Mouse (Mus musculus) midbrain, embryonic 12.5 days (tissue): ENCODE results near the gene Rasl11b. TPM values are rescaled to one million over a fixed set of nuclear protein-coding genes. Genes with fewer than 3 reads are reported as not detected.
A peak's percentile ranks its signal among the peaks of the same experiment; 100 is the strongest.

ENCODE experiments used
- ATAC-seq: fragments of 200-750 bp; cut with Nextera tagmentation; 2 replicates; pipeline ENCODE4 v1.8.0; 2017; ENCODE audit warnings: low read depth, moderate TSS enrichment, moderate library complexity; ENCODE audit not compliant: low FRiP score
- H3K27ac ChIP-seq: fragments of 300-500 bp; sonication (generic); replicated peaks from 2 replicates; pipeline ENCODE4 v1.5.1; 2016; ENCODE audit warnings: mild to moderate bottlenecking
- H3K27me3 ChIP-seq: fragments of 300-500 bp; sonication (generic); 2 replicates; pipeline ENCODE4 v1.6.1; 2016; ENCODE audit warnings: mild to moderate bottlenecking
- H3K36me3 ChIP-seq: fragments of 300-500 bp; sonication (generic); 2 replicates; pipeline ENCODE4 v1.6.1; 2016
- H3K4me1 ChIP-seq: fragments of 300-500 bp; sonication (generic); 2 replicates; pipeline ENCODE4 v1.6.1; 2016
- H3K4me2 ChIP-seq: fragments of 300-500 bp; sonication (generic); replicated peaks from 2 replicates; pipeline ENCODE4 v1.6.1; 2016; ENCODE audit warnings: mild to moderate bottlenecking, moderate library complexity
- H3K4me3 ChIP-seq: fragments of 300-500 bp; sonication (generic); 2 replicates; pipeline ENCODE4 v1.5.1; 2016; ENCODE audit warnings: mild to moderate bottlenecking
- H3K9ac ChIP-seq: fragments of 300-500 bp; sonication (generic); replicated peaks from 2 replicates; pipeline ENCODE4 v1.6.1; 2016; ENCODE audit warnings: mild to moderate bottlenecking, moderate library complexity
- H3K9me3 ChIP-seq: fragments of 300-500 bp; sonication (generic); 2 replicates; pipeline ENCODE4 v1.6.1; 2016; ENCODE audit warnings: mild to moderate bottlenecking
- WGBS: fragments of 180-500 bp; shearing (Covaris S2); methylation state at CpG from one replicate; pipeline ENCODE4 v1.1.7; 2016; 5-methylcytosine and 5-hydroxymethylcytosine counted together
- polyA plus RNA-seq: library from polyadenylated mRNA; unstranded; fragments of >200 nt; fragmentation: Nextera tagmentation; extraction: Ambion mirVana; gene quantifications from 2 replicates; pipeline ENCODE4 v1.2.1, GENCODE M21; 2016

Gene Rasl11b
- polyA plus RNA-seq, 1 experiment from 2014 or later = 31.3 TPM

GRCm38 (mm10) chr5:74215125-74215524 lies 20.0 kb downstream of the Rasl11b start:
- Histone ChIP-seq H3K36me3 (no peaks in the 10 kb centered on the region), H3K27ac (peak overlapping the region; percentile 72; the same call in 1 of the 2 replicates), H3K9me3 (no peaks in the 10 kb centered on the region), H3K9ac (no peak overlapping the region; the same call in 1 of the 2 replicates), H3K27me3 (no peaks in the 10 kb centered on the region), H3K4me3 (no peak overlapping the region), H3K4me2 (peak overlapping the region; percentile 39; the same call in 1 of the 2 replicates), H3K4me1 (peaks cover 26% of the 10 kb centered on the region)
- WGBS = 14% methylated on average over 4 of the region's 4 CpGs
- peak; percentile 60 for ATAC-seq

- no peak overlapping the region for H3K27ac ChIP-seq
- H3K36me3 ChIP-seq = no peaks in the 10 kb centered on the region
- no peaks in the 10 kb centered on the region for H3K27me3 ChIP-seq
- H3K4me3 ChIP-seq = no peak overlapping the region
- H3K4me2 ChIP-seq = no peak overlapping the region
- H3K4me1 ChIP-seq = peaks cover 22% of the 10 kb centered on the region
- WGBS = 50% methylated on average over 4 of the region's 4 CpGs
- no peak overlapping the region for H3K9ac ChIP-seq
- ATAC-seq = no peak
- no peaks in the 10 kb centered on the region for H3K9me3 ChIP-seq
These were observed 23.4 kb downstream of the Rasl11b start for GRCm38 (mm10) chr5:74218524-74218923.

GRCm38 (mm10) chr5:74222626-74223025 lies 27.5 kb downstream of the Rasl11b start:
- Histone ChIP-seq H3K9ac (no peak overlapping the region), H3K27me3 (no peaks in the 10 kb centered on the region), H3K4me3 (no peak overlapping the region), H3K27ac (no peak overlapping the region), H3K4me1 (peaks cover 3% of the 10 kb centered on the region; the same call in 1 of the 2 replicates), H3K36me3 (no peaks in the 10 kb centered on the region), H3K9me3 (no peaks in the 10 kb centered on the region), H3K4me2 (no peak overlapping the region)
- WGBS = 82% methylated on average over 4 of the region's 4 CpGs
- no peak for ATAC-seq

- H3K4me3 ChIP-seq = no peak overlapping the region
- H3K9me3 ChIP-seq = no peaks in the 10 kb centered on the region
- H3K27ac ChIP-seq = no peak overlapping the region
- no peaks in the 10 kb centered on the region for H3K27me3 ChIP-seq
- no peaks in the 10 kb centered on the region for H3K4me1 ChIP-seq
- no peaks in the 10 kb centered on the region for H3K36me3 ChIP-seq
- no peak overlapping the region for H3K4me2 ChIP-seq
- ATAC-seq = no peak
- no peak overlapping the region for H3K9ac ChIP-seq
- 95% methylated on average over 6 of the region's 6 CpGs for WGBS
These were observed 29.4 kb downstream of the Rasl11b start for GRCm38 (mm10) chr5:74224480-74224879.

GRCm38 (mm10) chr5:74226183-74226582 lies 31.1 kb downstream of the Rasl11b start:
- ATAC-seq = no peak
- 90% methylated on average over 5 of the region's 5 CpGs for WGBS
- no peaks in the 10 kb centered on the region for H3K36me3 ChIP-seq
- H3K27ac ChIP-seq = no peak overlapping the region
- no peaks in the 10 kb centered on the region for H3K9me3 ChIP-seq
- H3K9ac ChIP-seq = no peak overlapping the region
- 0 out of 2 replicates have a peak, but pooled peaks cover 7% of the 10 kb centered on the region for H3K27me3 ChIP-seq
- no peak overlapping the region for H3K4me2 ChIP-seq
- H3K4me3 ChIP-seq = no peak overlapping the region
- H3K4me1 ChIP-seq = peaks cover 5% of the 10 kb centered on the region; the same call in 1 of the 2 replicates

- Histone ChIP-seq H3K4me1 (peaks cover 5% of the 10 kb centered on the region; the same call in 1 of the 2 replicates), H3K4me2 (no peak overlapping the region), H3K9ac (no peak overlapping the region), H3K27ac (no peak overlapping the region), H3K27me3 (0 out of 2 replicates have a peak, but pooled peaks cover 7% of the 10 kb centered on the region), H3K36me3 (no peaks in the 10 kb centered on the region), H3K4me3 (no peak overlapping the region), H3K9me3 (no peaks in the 10 kb centered on the region)
- WGBS = 89% methylated on average over 6 of the region's 6 CpGs
- no peak for ATAC-seq
These were observed 32.3 kb downstream of the Rasl11b start for GRCm38 (mm10) chr5:74227352-74227751.

GRCm38 (mm10) chr5:74228938-74229337 lies 33.9 kb downstream of the Rasl11b start:
- H3K36me3 ChIP-seq = no peaks in the 10 kb centered on the region
- no peak overlapping the region for H3K9ac ChIP-seq
- H3K27ac ChIP-seq = no peak overlapping the region
- peaks cover 5% of the 10 kb centered on the region; the same call in 1 of the 2 replicates for H3K4me1 ChIP-seq
- no peak overlapping the region for H3K4me3 ChIP-seq
- 58% methylated on average over 1 of the region's 1 CpGs for WGBS
- H3K9me3 ChIP-seq = no peaks in the 10 kb centered on the region
- peaks cover 7% of the 10 kb centered on the region; the same call in 1 of the 2 replicates for H3K27me3 ChIP-seq
- no peak for ATAC-seq
- H3K4me2 ChIP-seq = no peak overlapping the region

GRCm38 (mm10) chr5:74229775-74230413 lies 34.8 kb downstream of the Rasl11b start:
- Histone ChIP-seq H3K4me1 (peaks cover 5% of the 10 kb centered on the region; the same call in 1 of the 2 replicates), H3K9me3 (no peaks in the 10 kb centered on the region), H3K4me3 (no peak overlapping the region), H3K27ac (no peak overlapping the region), H3K9ac (no peak overlapping the region), H3K36me3 (no peaks in the 10 kb centered on the region), H3K27me3 (peaks cover 7% of the 10 kb centered on the region; the same call in 1 of the 2 replicates), H3K4me2 (no peak overlapping the region)
- no peak for ATAC-seq
- WGBS = 57% methylated on average over 11 of the region's 11 CpGs

GRCm38 (mm10) chr5:74230525-74230924 lies 35.4 kb downstream of the Rasl11b start:
- Histone ChIP-seq H3K9ac (no peak overlapping the region), H3K27ac (no peak overlapping the region), H3K4me2 (no peak overlapping the region), H3K4me3 (no peak overlapping the region), H3K27me3 (peaks cover 7% of the 10 kb centered on the region; the same call in 1 of the 2 replicates), H3K36me3 (no peaks in the 10 kb centered on the region), H3K9me3 (no peaks in the 10 kb centered on the region), H3K4me1 (peaks cover 5% of the 10 kb centered on the region; the same call in 1 of the 2 replicates)
- ATAC-seq = no peak
- 33% methylated on average over 2 of the region's 2 CpGs for WGBS

- no peak for ATAC-seq
- WGBS = 94% methylated on average over 7 of the region's 7 CpGs
These were observed 38.7 kb downstream of the Rasl11b start for GRCm38 (mm10) chr5:74233808-74234207.

GRCm38 (mm10) chr5:74239369-74239768 lies 44.3 kb downstream of the Rasl11b start:
- Histone ChIP-seq H3K9ac (no peak overlapping the region), H3K27me3 (no peaks in the 10 kb centered on the region), H3K27ac (no peak overlapping the region), H3K4me3 (no peak overlapping the region), H3K4me1 (no peaks in the 10 kb centered on the region), H3K4me2 (no peak overlapping the region), H3K36me3 (no peaks in the 10 kb centered on the region), H3K9me3 (no peaks in the 10 kb centered on the region)
- 86% methylated on average over 1 of the region's 1 CpGs for whole genome bisulfite sequencing
- ATAC-seq = no peak

More at GRCm38 (mm10) chr5:74233808-74234207, 38.7 kb downstream of the Rasl11b start:
- Histone ChIP-seq H3K4me3 (no peak overlapping the region), H3K9me3 (no peaks in the 10 kb centered on the region), H3K27ac (no peak overlapping the region), H3K27me3 (peaks cover 7% of the 10 kb centered on the region; the same call in 1 of the 2 replicates), H3K9ac (no peak overlapping the region), H3K4me1 (peaks cover 5% of the 10 kb centered on the region; the same call in 1 of the 2 replicates), H3K36me3 (no peaks in the 10 kb centered on the region), H3K4me2 (no peak overlapping the region)

- Histone ChIP-seq H3K4me1 (no peaks in the 10 kb centered on the region), H3K4me3 (no peak overlapping the region), H3K9me3 (no peaks in the 10 kb centered on the region), H3K36me3 (no peaks in the 10 kb centered on the region), H3K27me3 (no peaks in the 10 kb centered on the region), H3K4me2 (no peak overlapping the region), H3K9ac (no peak overlapping the region), H3K27ac (no peak overlapping the region)
- ATAC-seq = no peak
- 87% methylated on average over 8 of the region's 8 CpGs for WGBS
These were observed 45.2 kb downstream of the Rasl11b start for GRCm38 (mm10) chr5:74240298-74240697.
